Mouse (Mus musculus): ENCODE measurements around the gene Nelfa. TPM values are rescaled to one million over a fixed set of nuclear protein-coding genes. Genes with fewer than 3 reads are reported as not detected.
"Not testable (repeated sequence)": the region's sequence is repeated elsewhere in the genome, so short reads cannot be mapped to it uniquely, and the experiment has no call there.

Gene Nelfa
- polyA plus RNA-seq, 1 experiment from 2014 or later: 89.2 TPM

DNA sequence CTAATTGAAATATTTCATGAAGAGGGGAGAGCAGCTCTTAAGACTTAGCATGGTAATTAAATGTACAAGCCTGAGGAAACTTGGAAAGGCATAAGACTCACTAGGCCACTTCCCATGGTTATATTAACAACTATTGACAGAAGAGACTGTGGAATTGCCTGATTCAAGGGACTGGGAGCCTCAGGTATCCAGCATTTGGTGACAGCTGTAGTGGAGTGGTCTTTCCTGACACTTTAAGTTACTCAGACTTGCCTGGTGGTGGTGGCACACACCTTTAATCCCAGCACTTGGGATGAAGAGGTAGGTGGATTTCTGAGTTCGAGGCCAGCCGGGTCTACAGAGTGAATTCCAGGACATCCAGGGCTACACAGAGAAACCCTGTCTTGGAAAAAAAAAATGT is 1.0 kb upstream of the Nelfa start:
- WGBS: over 99% methylated on average over 2 of the region's 2 CpGs
- DNase-seq (ENCODE audit: low spot score): no peak

DNA sequence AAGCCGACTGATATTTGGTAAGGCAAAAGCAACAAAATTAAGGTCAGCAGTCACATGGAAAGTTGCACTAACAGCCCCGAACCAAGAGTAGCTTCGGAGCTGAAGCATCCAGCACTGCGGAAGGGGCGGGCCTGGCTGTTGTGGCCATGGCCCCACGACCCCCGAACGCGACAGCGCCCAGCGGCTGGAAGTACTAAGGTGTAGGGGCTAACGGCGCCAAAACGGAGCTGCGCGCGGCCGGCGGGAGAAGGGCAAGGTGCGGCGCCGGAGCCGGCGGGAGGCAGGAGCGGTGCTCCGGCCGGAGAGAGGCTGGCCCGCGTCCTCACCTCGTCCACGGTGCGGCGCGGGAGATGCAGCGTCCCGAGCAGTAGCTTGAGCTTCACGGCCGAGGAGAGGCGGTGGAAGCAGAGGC is 507 bp downstream of the Nelfa start:
- peak overlapping the region; percentile 96 for H3K4me3 ChIP-seq
- peak overlapping the region; percentile 97 for H3K27ac ChIP-seq (replicated peaks)
- DNase-seq (ENCODE audit: low spot score): no peak
- peaks cover 25% of the 10 kb centered on the region; the same call in 1 of the 2 replicates for H3K9me3 ChIP-seq
- 1% methylated on average over 39 of the region's 39 CpGs for WGBS
- peaks cover 57% of the 10 kb centered on the region for H3K36me3 ChIP-seq (replicated peaks)
- peaks cover 25% of the 10 kb centered on the region for H3K4me1 ChIP-seq
- H3K27me3 ChIP-seq (replicated peaks; ENCODE audit: low read depth, poor library complexity, severe bottlenecking): no peaks in the 10 kb centered on the region

More for the DNA sequence above, 1.0 kb upstream of the Nelfa start:
- H3K27ac ChIP-seq (replicated peaks): no peak overlapping the region
- H3K4me1 ChIP-seq: peaks cover 25% of the 10 kb centered on the region
- H3K9me3 ChIP-seq: peaks cover 40% of the 10 kb centered on the region
- H3K27me3 ChIP-seq (replicated peaks; ENCODE audit: low read depth, poor library complexity, severe bottlenecking): no peaks in the 10 kb centered on the region
- peaks cover 42% of the 10 kb centered on the region for H3K36me3 ChIP-seq (replicated peaks)
- H3K4me3 ChIP-seq: peak overlapping the region; percentile 96

DNA sequence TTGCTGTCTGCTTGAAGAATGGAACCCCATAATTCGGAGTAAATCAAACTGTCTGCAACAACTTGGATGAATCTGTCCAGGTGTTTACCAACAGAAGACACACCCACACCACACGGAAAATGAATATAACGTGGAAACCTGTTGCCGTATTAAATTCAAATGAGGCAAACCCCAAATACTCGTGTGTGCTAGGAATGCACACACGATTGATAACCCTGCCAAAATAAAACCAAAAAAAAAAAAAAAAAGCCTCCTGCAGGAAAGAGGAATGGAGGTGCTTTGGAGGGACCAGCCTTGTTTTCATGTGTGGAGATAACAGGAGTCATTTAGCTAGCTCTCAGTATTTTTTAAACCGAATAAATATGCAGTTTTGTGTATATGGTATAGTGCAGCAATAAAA is 1.3 kb downstream of the Nelfa start:
- Histone ChIP-seq H3K4me1 (peaks cover 25% of the 10 kb centered on the region), H3K36me3 (replicated peaks) (peaks cover 59% of the 10 kb centered on the region), H3K27me3 (replicated peaks; ENCODE audit: low read depth, poor library complexity, severe bottlenecking) (no peaks in the 10 kb centered on the region), H3K4me3 (peak overlapping the region; percentile 96), H3K9me3 (peaks cover 18% of the 10 kb centered on the region; the same call in 1 of the 2 replicates), H3K27ac (replicated peaks) (no peak overlapping the region)
- 86% methylated on average over 7 of the region's 7 CpGs for WGBS
- no peak for DNase-seq (ENCODE audit: low spot score)

DNA sequence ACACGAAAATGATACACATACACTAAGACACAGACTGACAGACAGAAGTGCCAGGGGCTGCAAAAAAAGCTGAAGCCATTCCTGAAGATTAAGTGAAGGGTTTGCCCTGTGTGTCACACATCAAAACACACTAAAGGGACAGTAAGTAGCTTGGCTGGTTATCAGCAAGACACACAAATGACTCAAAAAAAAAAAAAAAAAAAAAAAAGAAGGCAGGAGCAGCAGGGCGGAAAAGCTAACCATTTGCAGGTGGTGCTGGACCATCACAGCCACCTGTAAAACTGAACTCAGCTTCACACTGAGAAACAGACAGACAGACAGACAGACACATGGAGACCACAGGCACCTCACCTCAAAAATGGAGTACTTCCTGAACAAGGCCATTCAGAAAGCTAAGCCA is 2.1 kb downstream of the Nelfa start:
- H3K27ac ChIP-seq (replicated peaks): no peak overlapping the region
- peaks cover 13% of the 10 kb centered on the region; the same call in 1 of the 2 replicates for H3K9me3 ChIP-seq
- no peaks in the 10 kb centered on the region for H3K27me3 ChIP-seq (replicated peaks; ENCODE audit: low read depth, poor library complexity, severe bottlenecking)
- WGBS: 93% methylated on average over 2 of the region's 2 CpGs
- DNase-seq (ENCODE audit: low spot score): no peak
- H3K4me3 ChIP-seq: peak overlapping the region; percentile 96
- H3K36me3 ChIP-seq (replicated peaks): peaks cover 59% of the 10 kb centered on the region
- H3K4me1 ChIP-seq: peaks cover 25% of the 10 kb centered on the region

DNA sequence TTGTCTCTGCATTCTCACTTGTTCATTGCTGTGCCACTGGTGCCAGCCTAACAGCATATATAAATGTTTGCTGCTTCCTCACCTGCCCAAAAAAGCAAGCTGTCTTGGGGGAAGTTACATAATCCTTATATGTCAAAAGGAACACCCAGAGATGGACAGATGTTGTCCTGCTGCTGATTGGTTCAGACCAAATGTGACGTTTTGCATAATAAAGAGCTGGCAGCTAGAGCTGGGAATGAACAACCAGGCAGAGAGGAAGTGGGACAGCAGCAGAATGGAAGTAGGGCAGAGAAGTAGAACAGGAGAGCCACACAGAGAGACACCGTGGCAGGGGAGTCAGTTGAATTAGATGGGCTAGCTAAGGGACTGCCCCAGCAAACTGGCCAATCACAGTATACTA is 3.8 kb downstream of the Nelfa start:
- peaks cover 25% of the 10 kb centered on the region for H3K4me1 ChIP-seq
- H3K27me3 ChIP-seq (replicated peaks; ENCODE audit: low read depth, poor library complexity, severe bottlenecking): no peaks in the 10 kb centered on the region
- H3K9me3 ChIP-seq: peaks cover 4% of the 10 kb centered on the region; the same call in 1 of the 2 replicates
- H3K27ac ChIP-seq (replicated peaks): no peak overlapping the region
- H3K4me3 ChIP-seq: no peak overlapping the region
- 83% methylated on average over 2 of the region's 2 CpGs for WGBS
- no peak for DNase-seq (ENCODE audit: low spot score)
- H3K36me3 ChIP-seq (replicated peaks): peaks cover 59% of the 10 kb centered on the region

DNA sequence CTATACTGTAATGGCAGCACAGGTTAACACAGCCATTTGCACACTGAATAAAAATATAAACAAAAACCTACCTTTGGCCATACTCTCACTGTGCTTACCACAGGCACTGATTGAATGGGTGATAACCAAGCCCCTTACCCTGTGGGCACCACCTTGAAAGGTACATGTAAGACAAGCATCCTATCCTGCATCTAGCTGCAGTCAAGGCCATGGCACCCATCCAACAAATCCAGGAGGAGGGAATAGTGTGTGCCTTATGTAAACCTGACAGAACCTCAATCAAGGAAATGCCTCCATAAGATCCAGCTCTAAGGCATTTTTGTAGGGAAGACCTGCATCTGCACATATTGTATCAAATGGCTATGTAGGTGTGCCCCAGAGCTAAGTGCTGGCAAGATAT is 10.0 kb downstream of the Nelfa start:
- Histone ChIP-seq H3K36me3 (replicated peaks) (peaks cover 77% of the 10 kb centered on the region), H3K4me3 (no peak overlapping the region), H3K27ac (replicated peaks) (no peak overlapping the region), H3K4me1 (no peaks in the 10 kb centered on the region), H3K27me3 (replicated peaks; ENCODE audit: low read depth, poor library complexity, severe bottlenecking) (no peaks in the 10 kb centered on the region), H3K9me3 (peaks cover 4% of the 10 kb centered on the region; the same call in 1 of the 2 replicates)
- DNase-seq (ENCODE audit: low spot score): no peak

DNA sequence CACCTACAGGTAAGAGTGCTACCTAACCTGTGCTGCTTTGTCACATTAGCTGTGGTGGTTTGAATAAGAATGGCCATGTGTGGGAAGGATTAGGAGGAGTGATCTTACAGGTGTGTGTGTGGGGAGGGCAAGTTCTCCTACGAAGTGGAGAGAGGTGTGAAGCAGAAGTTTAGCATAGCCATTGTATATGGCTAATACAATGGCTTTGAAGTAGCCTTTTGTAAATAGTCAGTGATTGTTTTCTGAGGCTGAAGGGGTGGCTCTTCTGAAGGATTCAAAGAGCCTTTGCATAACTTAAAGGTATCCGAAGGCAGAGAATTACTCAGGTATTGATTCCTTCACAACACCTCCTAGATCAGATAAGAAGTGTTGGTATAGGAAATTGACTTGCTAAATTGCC is 13.6 kb downstream of the Nelfa start:
- 45% methylated on average over 2 of the region's 2 CpGs for WGBS
- H3K27me3 ChIP-seq (replicated peaks; ENCODE audit: low read depth, poor library complexity, severe bottlenecking): no peaks in the 10 kb centered on the region
- peaks cover 78% of the 10 kb centered on the region for H3K36me3 ChIP-seq (replicated peaks)
- DNase-seq (ENCODE audit: low spot score): no peak
- H3K27ac ChIP-seq (replicated peaks): no peak overlapping the region
- no peak overlapping the region for H3K4me3 ChIP-seq
- no peaks in the 10 kb centered on the region for H3K4me1 ChIP-seq
- no peaks in the 10 kb centered on the region for H3K9me3 ChIP-seq

DNA sequence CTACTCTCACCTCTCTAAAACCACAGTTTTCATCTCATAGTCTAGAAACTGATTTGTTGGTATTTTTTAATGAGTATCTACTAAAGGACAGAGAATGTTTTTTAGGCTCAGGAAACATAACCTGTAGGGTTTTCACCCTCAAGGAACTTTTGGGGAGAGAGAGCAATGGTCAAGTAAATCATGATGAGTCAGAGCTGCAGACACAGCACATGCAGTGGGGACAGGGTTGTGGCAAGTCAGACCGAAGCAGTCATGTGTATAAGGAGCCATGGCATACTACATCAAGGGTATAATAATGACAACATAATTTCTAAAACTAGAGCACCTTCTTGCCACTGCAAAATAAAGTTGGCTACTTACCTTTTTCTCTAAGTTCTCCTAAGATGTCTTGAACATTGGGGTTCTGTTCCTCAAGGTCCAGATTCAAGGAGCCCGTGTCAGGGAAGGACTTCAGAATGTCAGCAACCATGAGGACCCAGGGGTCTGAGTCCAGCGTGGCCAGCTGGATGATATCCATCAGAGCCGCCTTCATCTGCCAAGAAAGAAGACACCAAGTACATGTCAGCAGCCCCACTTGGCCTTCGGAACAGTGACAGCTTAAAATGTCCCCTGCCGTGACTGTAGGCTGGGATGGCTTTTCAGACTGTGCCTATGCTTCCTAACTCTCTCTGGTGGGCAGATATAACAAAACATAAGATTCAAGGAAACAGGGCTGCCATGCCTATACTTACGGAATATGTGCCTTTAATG is 14.6 kb downstream of the Nelfa start:
- H3K9me3 ChIP-seq: no peaks in the 10 kb centered on the region
- no peak overlapping the region for H3K27ac ChIP-seq (replicated peaks)
- no peaks in the 10 kb centered on the region for H3K27me3 ChIP-seq (replicated peaks; ENCODE audit: low read depth, poor library complexity, severe bottlenecking)
- no peaks in the 10 kb centered on the region for H3K4me1 ChIP-seq
- no peak for DNase-seq (ENCODE audit: low spot score)
- H3K36me3 ChIP-seq (replicated peaks): peaks cover 78% of the 10 kb centered on the region
- no peak overlapping the region for H3K4me3 ChIP-seq
- 87% methylated on average over 7 of the region's 7 CpGs for WGBS

DNA sequence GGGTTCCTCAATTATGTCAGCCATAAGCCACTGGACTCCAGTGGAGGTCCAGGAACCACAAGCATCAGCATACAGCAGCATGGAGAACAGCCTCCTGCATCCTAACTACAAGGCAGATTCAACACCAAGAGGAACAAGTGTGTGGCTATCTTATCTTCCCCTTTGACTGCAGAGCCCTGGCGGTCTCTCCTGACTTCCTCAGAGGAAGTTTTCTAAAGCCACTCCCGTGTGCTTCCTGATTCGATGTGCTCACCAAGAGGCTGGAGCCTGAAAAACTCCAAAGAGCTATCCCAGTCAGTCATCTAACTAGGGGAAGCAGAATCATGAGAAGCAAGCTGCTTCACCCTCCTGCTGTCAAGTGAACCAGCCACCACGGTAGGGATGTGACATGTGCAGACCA is 15.3 kb downstream of the Nelfa start:
- 84% methylated on average over 4 of the region's 4 CpGs for WGBS
- H3K27me3 ChIP-seq (replicated peaks; ENCODE audit: low read depth, poor library complexity, severe bottlenecking): no peaks in the 10 kb centered on the region
- H3K36me3 ChIP-seq (replicated peaks): peaks cover 78% of the 10 kb centered on the region
- no peak for DNase-seq (ENCODE audit: low spot score)
- no peak overlapping the region for H3K27ac ChIP-seq (replicated peaks)
- no peaks in the 10 kb centered on the region for H3K4me1 ChIP-seq
- no peak overlapping the region for H3K4me3 ChIP-seq
- H3K9me3 ChIP-seq: no peaks in the 10 kb centered on the region

DNA sequence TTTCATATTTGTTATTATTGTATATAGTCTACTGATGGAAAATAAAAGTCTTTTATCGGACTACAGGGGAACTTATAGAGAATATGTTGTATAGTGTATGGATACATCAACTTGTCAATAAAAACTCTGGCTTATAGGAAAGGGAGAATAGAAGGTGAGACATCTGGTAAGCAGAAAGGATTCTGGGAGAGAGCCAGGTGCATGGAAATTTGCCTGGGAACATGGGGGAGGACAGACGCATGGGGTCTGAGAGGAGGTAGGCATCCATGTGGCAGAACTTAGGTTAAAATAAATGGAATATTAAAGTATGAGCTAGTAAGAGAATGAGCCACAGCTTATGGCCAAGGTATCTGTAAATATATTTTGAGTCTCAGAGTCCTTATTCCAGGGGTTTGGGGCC is 16.2 kb downstream of the Nelfa start:
- Histone ChIP-seq H3K9me3 (no peaks in the 10 kb centered on the region), H3K4me3 (no peak overlapping the region), H3K36me3 (replicated peaks) (peaks cover 79% of the 10 kb centered on the region), H3K4me1 (no peaks in the 10 kb centered on the region), H3K27me3 (replicated peaks; ENCODE audit: low read depth, poor library complexity, severe bottlenecking) (no peaks in the 10 kb centered on the region), H3K27ac (replicated peaks) (no peak overlapping the region)
- 93% methylated on average over 2 of the region's 2 CpGs for WGBS
- DNase-seq (ENCODE audit: low spot score): no peak

DNA sequence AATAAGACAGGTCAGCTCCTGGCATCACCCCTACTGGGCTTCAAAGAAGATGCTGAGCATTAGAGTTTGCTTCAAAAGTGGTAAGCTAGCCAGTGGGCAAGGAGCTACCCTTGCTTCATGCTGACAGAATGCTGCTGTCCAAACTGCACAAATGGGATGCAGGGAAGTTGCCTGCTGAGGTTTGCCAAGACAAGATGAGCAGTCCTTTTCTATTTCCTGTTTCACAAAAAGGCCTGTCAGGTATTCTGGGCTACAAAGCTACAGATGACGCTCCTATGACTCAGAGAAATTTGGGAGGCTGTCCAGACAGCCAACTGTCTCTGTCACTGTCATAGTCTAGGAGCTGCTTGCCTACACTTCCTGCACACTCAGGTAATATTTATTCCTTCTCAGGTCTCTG is 16.7 kb downstream of the Nelfa start:
- Histone ChIP-seq H3K36me3 (replicated peaks) (peaks cover 85% of the 10 kb centered on the region), H3K27me3 (replicated peaks; ENCODE audit: low read depth, poor library complexity, severe bottlenecking) (no peaks in the 10 kb centered on the region), H3K27ac (replicated peaks) (no peak overlapping the region), H3K4me3 (no peak overlapping the region), H3K9me3 (no peaks in the 10 kb centered on the region), H3K4me1 (no peaks in the 10 kb centered on the region)
- 89% methylated on average over 1 of the region's 1 CpGs for WGBS
- DNase-seq (ENCODE audit: low spot score): no peak

DNA sequence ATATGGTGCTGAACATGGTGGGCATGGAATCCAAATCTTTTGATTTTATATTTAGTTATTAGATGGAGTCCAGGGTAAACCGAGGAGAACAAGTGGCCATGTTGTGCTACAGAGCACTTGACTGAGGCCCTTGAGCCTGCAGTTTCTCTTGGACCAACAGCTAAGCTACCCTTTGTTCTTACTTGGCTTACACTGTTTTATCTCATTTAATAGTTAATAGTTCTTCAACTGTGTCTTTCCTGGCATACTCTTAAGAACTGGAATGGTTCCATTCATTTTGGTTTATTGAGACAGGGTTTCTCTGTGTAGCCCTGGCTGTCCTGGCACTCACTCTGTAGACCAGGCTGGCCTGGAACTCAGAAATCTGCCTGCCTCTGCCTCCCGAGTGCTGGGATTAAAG is 19.6 kb downstream of the Nelfa start:
- H3K4me3 ChIP-seq; DNase-seq (ENCODE audit: low spot score); H3K27ac ChIP-seq (replicated peaks); H3K4me1 ChIP-seq; H3K9me3 ChIP-seq; H3K27me3 ChIP-seq (replicated peaks; ENCODE audit: low read depth, poor library complexity, severe bottlenecking): not testable (repeated sequence)
- WGBS: 96% methylated on average over 2 of the region's 2 CpGs
- peaks cover 93% of the 10 kb centered on the region for H3K36me3 ChIP-seq (replicated peaks)

DNA sequence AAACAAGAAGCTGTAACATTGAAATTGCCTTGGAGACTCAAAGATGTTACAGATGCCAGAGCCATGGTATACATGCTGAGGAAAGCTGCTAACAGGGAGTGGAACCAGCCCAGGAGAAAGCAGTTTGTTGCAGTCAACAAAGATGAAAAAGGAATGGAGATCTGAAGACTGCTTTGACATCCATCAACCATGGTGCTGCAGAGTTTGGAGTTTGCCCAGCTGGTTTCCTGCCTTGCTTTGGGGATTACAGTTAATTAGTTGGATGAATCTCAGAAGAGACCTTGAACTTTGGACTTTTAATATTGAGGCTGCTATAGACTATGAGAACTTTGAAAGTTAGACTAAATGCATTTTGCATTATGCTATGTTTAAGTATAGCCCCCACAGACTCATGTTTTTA is 21.2 kb downstream of the Nelfa start:
- H3K4me1 ChIP-seq; H3K9me3 ChIP-seq; H3K27me3 ChIP-seq (replicated peaks; ENCODE audit: low read depth, poor library complexity, severe bottlenecking); H3K27ac ChIP-seq (replicated peaks); DNase-seq (ENCODE audit: low spot score); H3K4me3 ChIP-seq: not testable (repeated sequence)
- H3K36me3 ChIP-seq (replicated peaks): peaks cover 77% of the 10 kb centered on the region
